Comparison of ENCODE assay signal across 27 mouse cellular contexts in the genomic region with DNA sequence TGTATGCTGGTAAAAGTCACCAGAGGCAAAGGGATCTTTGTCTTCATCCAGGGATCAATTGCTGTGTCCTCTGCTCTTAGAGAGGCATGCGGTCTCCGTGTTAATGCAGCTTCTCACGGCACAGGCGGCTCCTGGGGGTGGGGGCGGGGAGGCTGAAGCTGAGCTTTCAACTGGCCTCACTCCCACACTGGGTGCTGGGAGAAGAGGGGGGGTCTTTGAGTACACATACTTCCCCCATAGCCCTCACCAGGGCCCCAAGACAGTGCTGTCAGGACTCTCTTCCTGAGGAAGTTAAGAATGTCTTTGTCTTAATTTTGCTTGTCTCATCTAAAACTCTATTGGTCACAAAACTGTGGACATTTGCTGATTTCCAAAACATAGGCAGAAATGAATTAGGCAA.
A peak's percentile ranks its signal among the peaks of the same experiment; 100 is the strongest.
DNase-seq lines count a peak whose midpoint lies in the region; ATAC-seq and TF ChIP-seq lines count a peak whose summit lies in the region.
"Had no signal": no experiment of that assay in that cellular context is flagged by ENCODE, and none has a peak within 500 bp of the region (broad histone marks: within the 10 kb centered on the region; RNA-seq: fewer than 3 reads in every experiment).

No protein-coding gene starts in this region.

- H3K4me3 ChIP-seq in hindbrain, embryonic 13.5 days: no peak overlapping the region
- no peak overlapping the region for H3K4me3 ChIP-seq in hindbrain, embryonic 11.5 days (ENCODE audit: low read depth, low read length)
- no peak overlapping the region for H3K4me3 ChIP-seq in liver, embryonic 16.5 days (ENCODE audit: low read depth, low read length)
- no peak overlapping the region for H3K4me3 ChIP-seq in midbrain, embryonic 10.5 days
- H3K4me3 ChIP-seq in midbrain, postnatal 0 days (ENCODE audit: low read depth, low read length): no peak overlapping the region
- H3K4me3 ChIP-seq in kidney, embryonic 15.5 days (replicated peaks): no peak overlapping the region
- H3K4me3 ChIP-seq: embryonic facial prominence, embryonic 12.5 days; midbrain, embryonic 13.5 days had no signal

- DNase-seq in hindbrain, embryonic 11.5 days (ENCODE audit: low spot score): no peak
- DNase-seq in liver: no peak
- no peak for DNase-seq in midbrain, embryonic 10.5 days (ENCODE audit: low spot score)
- DNase-seq in midbrain, postnatal 0 days (ENCODE audit: low spot score): no peak
- DNase-seq: adrenal gland, postnatal 10 days; cerebellum, adult 11-12 months; cerebellum, adult 9-11 months; embryo, embryonic 11 days; gastrocnemius, postnatal 14 days; heart, postnatal 36 days; kidney, adult 9 months; kidney, postnatal 14 days; left cerebral cortex, postnatal 4 days; right cerebral cortex, postnatal 25 days; spleen, adult 18-20 months; thymus, postnatal 25 days had no signal

- H3K36me3 ChIP-seq in hindbrain, embryonic 13.5 days: no peaks in the 10 kb centered on the region
- no peaks in the 10 kb centered on the region for H3K36me3 ChIP-seq in hindbrain, embryonic 11.5 days (ENCODE audit: control insufficient read depth, insufficient read depth, low read length)
- no peaks in the 10 kb centered on the region for H3K36me3 ChIP-seq in liver, embryonic 16.5 days (ENCODE audit: control insufficient read depth, insufficient read depth)
- no peaks in the 10 kb centered on the region for H3K36me3 ChIP-seq in midbrain, embryonic 10.5 days
- H3K36me3 ChIP-seq in midbrain, postnatal 0 days (ENCODE audit: insufficient read depth, low read length): no peaks in the 10 kb centered on the region
- no peaks in the 10 kb centered on the region for H3K36me3 ChIP-seq in kidney, embryonic 15.5 days
- H3K36me3 ChIP-seq: embryonic facial prominence, embryonic 12.5 days; G1E; midbrain, embryonic 13.5 days had no signal

- peak overlapping the region; percentile 35; the same call in 1 of the 2 replicates for H3K27ac ChIP-seq in hindbrain, embryonic 13.5 days
- no peak overlapping the region for H3K27ac ChIP-seq in hindbrain, embryonic 11.5 days (ENCODE audit: low read depth, low read length)
- H3K27ac ChIP-seq in liver, embryonic 16.5 days (ENCODE audit: low read length): no peak overlapping the region
- 0 out of 2 replicates have a peak overlapping the region, but pooled peaks have one; percentile 30 for H3K27ac ChIP-seq in midbrain, embryonic 10.5 days (replicated peaks)
- H3K27ac ChIP-seq in midbrain, postnatal 0 days (ENCODE audit: low read depth, low read length): no peak overlapping the region
- no peak overlapping the region for H3K27ac ChIP-seq in kidney, embryonic 15.5 days
- H3K27ac ChIP-seq: embryonic facial prominence, embryonic 12.5 days; hindbrain, embryonic 14.5 days; midbrain, embryonic 13.5 days had no signal

- H3K27me3 ChIP-seq in hindbrain, embryonic 13.5 days: no peaks in the 10 kb centered on the region
- H3K27me3 ChIP-seq in hindbrain, embryonic 11.5 days (ENCODE audit: control insufficient read depth, insufficient read depth, low read length): no peaks in the 10 kb centered on the region
- no peaks in the 10 kb centered on the region for H3K27me3 ChIP-seq in liver, embryonic 16.5 days (ENCODE audit: control insufficient read depth, insufficient read depth, low read depth, low read length)
- no peaks in the 10 kb centered on the region for H3K27me3 ChIP-seq in midbrain, embryonic 10.5 days (ENCODE audit: low read depth, poor library complexity, severe bottlenecking)
- no peaks in the 10 kb centered on the region for H3K27me3 ChIP-seq in midbrain, postnatal 0 days (ENCODE audit: insufficient read depth, low read length)
- no peaks in the 10 kb centered on the region for H3K27me3 ChIP-seq in kidney, embryonic 15.5 days
- H3K27me3 ChIP-seq: embryonic facial prominence, embryonic 12.5 days; midbrain, embryonic 13.5 days; Patski had no signal

- peaks cover 23% of the 10 kb centered on the region for H3K4me1 ChIP-seq in hindbrain, embryonic 13.5 days (replicated peaks)
- H3K4me1 ChIP-seq in hindbrain, embryonic 11.5 days (replicated peaks; ENCODE audit: control insufficient read depth, insufficient read depth, low read length): no peaks in the 10 kb centered on the region
- no peaks in the 10 kb centered on the region for H3K4me1 ChIP-seq in liver, embryonic 16.5 days (ENCODE audit: control insufficient read depth, low read depth, low read length)
- peaks cover 8% of the 10 kb centered on the region for H3K4me1 ChIP-seq in midbrain, embryonic 10.5 days
- no peaks in the 10 kb centered on the region for H3K4me1 ChIP-seq in midbrain, postnatal 0 days (ENCODE audit: insufficient read depth, low read length)
- H3K4me1 ChIP-seq in kidney, embryonic 15.5 days: peaks cover 6% of the 10 kb centered on the region; the same call in 1 of the 2 replicates

- no peaks in the 10 kb centered on the region for H3K9me3 ChIP-seq in hindbrain, embryonic 13.5 days
- no peaks in the 10 kb centered on the region for H3K9me3 ChIP-seq in hindbrain, embryonic 11.5 days (ENCODE audit: control insufficient read depth, low read length)
- H3K9me3 ChIP-seq in liver, embryonic 16.5 days (replicated peaks; ENCODE audit: control insufficient read depth, low read length): no peaks in the 10 kb centered on the region
- no peaks in the 10 kb centered on the region for H3K9me3 ChIP-seq in midbrain, embryonic 10.5 days (replicated peaks)
- H3K9me3 ChIP-seq in midbrain, postnatal 0 days (ENCODE audit: low read length): no peaks in the 10 kb centered on the region
- no peaks in the 10 kb centered on the region for H3K9me3 ChIP-seq in kidney, embryonic 15.5 days (replicated peaks)
- H3K9me3 ChIP-seq: embryonic facial prominence, embryonic 12.5 days; midbrain, embryonic 13.5 days had no signal

- 28% methylated on average over 5 of the region's 5 CpGs for WGBS in hindbrain, embryonic 13.5 days
- 45% methylated on average over 5 of the region's 5 CpGs for WGBS in hindbrain, embryonic 11.5 days
- WGBS in liver, embryonic 16.5 days (ENCODE audit: insufficient replicate concordance): 34% methylated on average over 5 of the region's 5 CpGs
- 62% methylated on average over 5 of the region's 5 CpGs for WGBS in midbrain, embryonic 10.5 days
- 39% methylated on average over 5 of the region's 5 CpGs for WGBS in midbrain, postnatal 0 days
- WGBS in kidney, embryonic 15.5 days: 28% methylated on average over 5 of the region's 5 CpGs

- ATAC-seq in hindbrain, embryonic 13.5 days (ENCODE audit: low FRiP score): no peak
- ATAC-seq in hindbrain, embryonic 11.5 days (ENCODE audit: low FRiP score): no peak
- ATAC-seq in liver, embryonic 16.5 days (ENCODE audit: low read depth): peak; percentile 54
- ATAC-seq in midbrain, postnatal 0 days (ENCODE audit: low FRiP score): no peak
- ATAC-seq in kidney, embryonic 15.5 days (replicated peaks; ENCODE audit: low FRiP score): no peak
- ATAC-seq: forebrain, embryonic 14.5 days; intestine, postnatal 0 days; midbrain, embryonic 13.5 days; Patski had no signal

- H3K9ac ChIP-seq in hindbrain, embryonic 13.5 days: no peak overlapping the region
- no peak overlapping the region for H3K9ac ChIP-seq in hindbrain, embryonic 11.5 days (ENCODE audit: low read depth, low read length)
- H3K9ac ChIP-seq in liver, embryonic 16.5 days (ENCODE audit: low read depth, low read length): no peak overlapping the region
- H3K9ac ChIP-seq in midbrain, postnatal 0 days (replicated peaks; ENCODE audit: low read length, poor library complexity, severe bottlenecking): no peak overlapping the region
- H3K9ac ChIP-seq in kidney, embryonic 15.5 days: no peak overlapping the region
- H3K9ac ChIP-seq: embryonic facial prominence, embryonic 12.5 days; hindbrain, embryonic 14.5 days; midbrain, embryonic 13.5 days had no signal

- H3K4me2 ChIP-seq in hindbrain, embryonic 13.5 days: no peak overlapping the region
- no peak overlapping the region for H3K4me2 ChIP-seq in hindbrain, embryonic 11.5 days (replicated peaks; ENCODE audit: low read depth, low read length)
- no peak overlapping the region for H3K4me2 ChIP-seq in liver, embryonic 16.5 days (ENCODE audit: low read depth, low read length)
- no peak overlapping the region for H3K4me2 ChIP-seq in midbrain, postnatal 0 days (ENCODE audit: low read depth, low read length, poor library complexity, severe bottlenecking)
- H3K4me2 ChIP-seq in kidney, embryonic 15.5 days: no peak overlapping the region
- H3K4me2 ChIP-seq: embryonic facial prominence, embryonic 12.5 days; heart, embryonic 11.5 days; hindbrain, embryonic 14.5 days; midbrain, embryonic 13.5 days had no signal

- TF ChIP-seq CTCF in midbrain, postnatal 0 days (IDR thresholded peaks at IDR 0.05): no peak

Comparison
In these comparisons a context has a peak if more than half of its experiments do, and no peak if none do; other contexts are left out.
1. H3K27ac ChIP-seq: peak in hindbrain, embryonic 13.5 days (single experiment) and midbrain, embryonic 10.5 days (single experiment); none in hindbrain, embryonic 11.5 days (single experiment), liver, embryonic 16.5 days (single experiment), midbrain, postnatal 0 days (single experiment) and kidney, embryonic 15.5 days (single experiment).